ENCODE assay signal across 8 mouse cellular contexts in genomic region chr2:38797087-38797624, GRCm38 (mm10).
A peak's percentile ranks its signal among the peaks of the same experiment; 100 is the strongest.
DNase-seq lines count a peak whose midpoint lies in the region; ATAC-seq and TF ChIP-seq lines count a peak whose summit lies in the region.

No protein-coding gene starts in this region.

- H3K27me3 ChIP-seq in heart, embryonic 11.5 days (ENCODE audit: control insufficient read depth, insufficient read depth, low read length) = no peaks in the 10 kb centered on the region
- no peaks in the 10 kb centered on the region for H3K27me3 ChIP-seq in cerebellum, adult 2 months (ENCODE audit: control insufficient read depth, insufficient read depth, low read length)
- H3K27me3 ChIP-seq in hindbrain, embryonic 16.5 days (replicated peaks; ENCODE audit: control insufficient read depth, insufficient read depth, low read length) = no peaks in the 10 kb centered on the region

- H3K4me2 ChIP-seq in heart, embryonic 11.5 days = no peak overlapping the region
- peak overlapping the region; percentile 21; the same call in 1 of the 2 replicates for H3K4me2 ChIP-seq in hindbrain, embryonic 16.5 days (ENCODE audit: low read length)

- intact Hi-C loops in left cerebral cortex, postnatal 25 days (cut with DNase I) = loop anchor here (1.0 to 5.0 kb wide), 3 partner anchors 35 to 200 kb away; partner anchors contain the start of gene Wdr38

- 22% methylated on average over 3 of the region's 3 CpGs for WGBS in heart, embryonic 11.5 days (ENCODE audit: insufficient replicate concordance)
- 1% methylated on average over 3 of the region's 3 CpGs for WGBS in cerebellum, adult 2 months
- 10% methylated on average over 3 of the region's 3 CpGs for WGBS in hindbrain, embryonic 16.5 days

- H3K27ac ChIP-seq in heart, embryonic 11.5 days (ENCODE audit: low read depth, low read length) = no peak overlapping the region
- no peak overlapping the region for H3K27ac ChIP-seq in cerebellum, adult 2 months (ENCODE audit: insufficient read depth, low read length)
- H3K27ac ChIP-seq in hindbrain, embryonic 16.5 days (ENCODE audit: low read depth, low read length) = no peak overlapping the region

- ATAC-seq in heart, embryonic 11.5 days (replicated peaks; ENCODE audit: insufficient number of reproducible peaks, low FRiP score, low TSS enrichment) = no peak
- peak; percentile 85 for ATAC-seq in frontal cortex, adult (ENCODE audit: low TSS enrichment)
- peak; percentile 64; the same call in 1 of the 2 replicates for ATAC-seq in hindbrain, embryonic 16.5 days

- H3K36me3 ChIP-seq in heart, embryonic 11.5 days (ENCODE audit: control insufficient read depth, insufficient read depth, low read length) = no peaks in the 10 kb centered on the region
- no peaks in the 10 kb centered on the region for H3K36me3 ChIP-seq in hindbrain, embryonic 16.5 days (ENCODE audit: control insufficient read depth, insufficient read depth, low read length)

- TF ChIP-seq POLR2A in cerebellum, adult 2 months (IDR thresholded peaks at IDR 0.05; ENCODE audit: borderline replicate concordance, insufficient read depth, low read length) = no peak

- H3K9me3 ChIP-seq in heart, embryonic 11.5 days (replicated peaks; ENCODE audit: control insufficient read depth, low read length) = no peaks in the 10 kb centered on the region
- H3K9me3 ChIP-seq in hindbrain, embryonic 16.5 days (ENCODE audit: control insufficient read depth, low read length) = no peaks in the 10 kb centered on the region

- no peaks in the 10 kb centered on the region for H3K4me1 ChIP-seq in heart, embryonic 11.5 days (ENCODE audit: control insufficient read depth, insufficient read depth, low read length)
- no peaks in the 10 kb centered on the region for H3K4me1 ChIP-seq in cerebellum, adult 2 months (ENCODE audit: control insufficient read depth, insufficient read depth, low read length)
- no peaks in the 10 kb centered on the region for H3K4me1 ChIP-seq in hindbrain, embryonic 16.5 days (ENCODE audit: control insufficient read depth, insufficient read depth, low read depth, low read length)

- peak; percentile 64 to 86 for DNase-seq in heart, adult 18-20 months
- peak; percentile 53 to 63 for DNase-seq in cerebellum, adult 2 months
- peak; percentile 65 to 68 for DNase-seq in left cerebral cortex, postnatal 25 days (ENCODE audit: low spot score in 2 of 2)
- peak; percentile 5 to 9 for DNase-seq in monocyte, adult 2 months (ENCODE audit: low read depth in 1 of 2, low spot score in 2 of 2)
- DNase-seq in spleen, postnatal 14 days (ENCODE audit: low spot score in 2 of 2) = peak; percentile 22 to 58

- TF ChIP-seq CTCF in cerebellum, adult 2 months (IDR thresholded peaks at IDR 0.05; ENCODE audit: borderline replicate concordance, insufficient read depth, low read depth, low read length) = peak; percentile 76

- H3K4me3 ChIP-seq in heart, embryonic 11.5 days (ENCODE audit: low read depth, low read length) = no peak overlapping the region
- H3K4me3 ChIP-seq in cerebellum, adult 2 months (replicated peaks; ENCODE audit: insufficient read depth, low read depth, low read length) = no peak overlapping the region
- no peak overlapping the region for H3K4me3 ChIP-seq in hindbrain, embryonic 16.5 days (ENCODE audit: low read length)

- no peak overlapping the region for H3K9ac ChIP-seq in heart, embryonic 11.5 days (ENCODE audit: low read depth, low read length)
- no peak overlapping the region for H3K9ac ChIP-seq in hindbrain, embryonic 16.5 days (ENCODE audit: low read depth, low read length)

Comparison
In these comparisons a context has a peak if more than half of its experiments do, and no peak if none do; other contexts are left out.
1. DNase-seq: peak in every context shown above with its lines; median percentile 75 in heart, adult 18-20 months; 66 in left cerebral cortex, postnatal 25 days; 58 in cerebellum, adult 2 months; 40 in spleen, postnatal 14 days; 7 in monocyte, adult 2 months.